Mouse (Mus musculus) gastrocnemius, adult 2 months (tissue): ENCODE results near the gene Capg. TPM values are rescaled to one million over a fixed set of nuclear protein-coding genes. Genes with fewer than 3 reads are reported as not detected.

ENCODE experiments used
- DNase-seq: peaks from one replicate; pipeline ENCODE4 v3.0.0; 2022
- H3K27ac ChIP-seq: fragments of 200-600 bp; 2 replicates; pipeline ENCODE4 v1.8.1; 2022; ENCODE audit warnings: mild to moderate bottlenecking
- H3K4me3 ChIP-seq: fragments of 200-600 bp; 2 replicates; pipeline ENCODE4 v1.8.1; 2022; ENCODE audit warnings: mild to moderate bottlenecking, moderate library complexity
- CTCF ChIP-seq: fragments of 200-600 bp; IDR thresholded peaks from 2 replicates; pipeline ENCODE4 v1.8.1; 2022; ENCODE audit warnings: antibody characterized with exemption, mild to moderate bottlenecking, moderate library complexity
- intact Hi-C: fragments of 180-260 bp; cut with DNase I; formaldehyde crosslinking; loops from one replicate; pipeline ENCODE4 v1.15.1; 2025
- total RNA-seq, 2 experiments: library from RNA; stranded (reverse); gene quantifications; 2 replicates each; pipeline ENCODE4 v1.2.3; 2021

Gene Capg
- total RNA-seq, 2 experiments from 2014 or later: 6.8 to 9.7 TPM

DNA sequence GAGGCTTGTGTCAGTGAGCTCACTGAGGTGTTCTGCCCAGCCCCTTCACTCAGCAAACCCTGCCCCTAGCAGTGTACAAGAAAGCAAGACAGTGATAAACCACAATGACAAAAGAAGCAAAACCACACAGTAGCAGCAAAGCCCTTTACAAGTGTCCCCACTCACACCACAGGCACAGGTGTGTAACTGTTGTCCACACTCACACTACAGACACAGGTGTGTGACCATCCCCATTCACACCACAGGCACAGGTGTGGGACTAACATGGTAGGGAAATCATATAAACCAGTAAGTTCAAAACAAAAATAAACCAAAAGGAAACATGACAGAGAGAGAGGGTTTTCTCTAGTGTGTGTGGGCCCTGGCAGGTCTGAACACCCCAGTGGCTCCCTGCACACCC is 44.1 kb downstream of the Capg start:
- DNase-seq: no peak
- Histone ChIP-seq H3K27ac (no peak overlapping the region), H3K4me3 (no peak overlapping the region)
- intact Hi-C loops: no loop called here
- TF ChIP-seq CTCF: no peak

GRCm38 (mm10) chr6:72590111-72590510 is 45.9 kb downstream of the Capg start:
- intact Hi-C loops: no loop called here
- no peak for TF ChIP-seq CTCF

GRCm38 (mm10) chr6:72593011-72593803 is 49.0 kb downstream of the Capg start:
- intact Hi-C loops: no loop called here
- Histone ChIP-seq H3K4me3 (no peak overlapping the region), H3K27ac (peak overlapping the region; percentile 66)
- no peak for TF ChIP-seq CTCF
- DNase-seq: peak; percentile 70

More at GRCm38 (mm10) chr6:72590111-72590510, 45.9 kb downstream of the Capg start:
- Histone ChIP-seq H3K27ac (no peak overlapping the region), H3K4me3 (no peak overlapping the region)
- no peak for DNase-seq

GRCm38 (mm10) chr6:72593914-72594313 is 49.7 kb downstream of the Capg start:
- intact Hi-C loops: no loop called here
- no peak for TF ChIP-seq CTCF
- DNase-seq: peak; percentile 16
- Histone ChIP-seq H3K4me3 (no peak overlapping the region), H3K27ac (peak overlapping the region; percentile 66)

- H3K4me3 ChIP-seq: peak overlapping the region; percentile 75
- peak; percentile 40 for DNase-seq
- TF ChIP-seq CTCF: no peak
- peak overlapping the region; percentile 91 for H3K27ac ChIP-seq
- intact Hi-C loops: no loop called here
These were observed 53.1 kb downstream of the Capg start for GRCm38 (mm10) chr6:72597083-72597874.

GRCm38 (mm10) chr6:72597956-72598753 is 54.0 kb downstream of the Capg start, which contains the start of the genes Elmod3 and Retsat:
TSS of gene Elmod3 (minus strand) at chr6:72598413.
TSS of gene Retsat (plus strand) at chr6:72598475.
- intact Hi-C loops: no loop called here
- peak within 1 kb of the TSS; percentile 75 for H3K4me3 ChIP-seq
- peak; percentile 95 for DNase-seq
- TF ChIP-seq CTCF: no peak
- peak within 1 kb of the TSS; percentile 91 for H3K27ac ChIP-seq

DNA sequence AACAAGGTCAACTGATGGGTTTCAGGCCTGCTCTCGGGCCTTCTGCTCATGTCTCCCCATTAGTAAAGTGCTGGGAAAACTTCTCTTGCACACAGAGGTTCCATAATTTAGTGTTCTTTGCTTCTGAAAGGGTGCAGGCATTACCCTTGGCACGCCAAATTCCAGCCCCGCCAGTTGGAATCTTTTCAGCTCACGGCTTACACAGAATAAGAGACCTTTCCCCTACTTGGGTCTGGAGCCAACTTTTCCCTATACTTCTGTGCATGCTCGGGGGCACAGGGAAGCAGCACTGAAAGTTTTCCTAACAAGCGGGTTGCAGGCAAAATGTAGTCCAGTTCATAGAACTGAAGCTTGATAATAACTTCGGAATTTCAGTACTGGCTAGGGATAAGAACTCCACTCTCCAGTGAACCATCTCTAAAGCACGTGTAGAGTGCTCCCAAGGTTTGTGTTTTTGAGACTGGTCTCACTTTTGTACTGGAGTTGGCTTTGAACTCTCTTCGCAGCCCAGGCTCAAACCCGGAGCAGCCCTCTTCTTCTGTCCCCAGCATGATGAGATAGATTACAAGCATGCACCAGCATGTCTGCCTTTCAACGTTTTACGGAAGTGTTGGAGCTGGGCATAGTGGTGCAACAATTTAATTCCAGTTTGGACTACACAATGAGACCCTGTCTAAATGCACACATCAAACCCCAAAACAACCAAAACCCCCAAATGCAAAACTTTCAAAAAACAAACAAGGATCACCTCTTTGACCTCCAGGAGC is 54.8 kb downstream of the Capg start:
- intact Hi-C loops: no loop called here
- peak overlapping the region; percentile 75 for H3K4me3 ChIP-seq
- DNase-seq: peak; percentile 67
- TF ChIP-seq CTCF: no peak
- H3K27ac ChIP-seq: peak overlapping the region; percentile 91

DNA sequence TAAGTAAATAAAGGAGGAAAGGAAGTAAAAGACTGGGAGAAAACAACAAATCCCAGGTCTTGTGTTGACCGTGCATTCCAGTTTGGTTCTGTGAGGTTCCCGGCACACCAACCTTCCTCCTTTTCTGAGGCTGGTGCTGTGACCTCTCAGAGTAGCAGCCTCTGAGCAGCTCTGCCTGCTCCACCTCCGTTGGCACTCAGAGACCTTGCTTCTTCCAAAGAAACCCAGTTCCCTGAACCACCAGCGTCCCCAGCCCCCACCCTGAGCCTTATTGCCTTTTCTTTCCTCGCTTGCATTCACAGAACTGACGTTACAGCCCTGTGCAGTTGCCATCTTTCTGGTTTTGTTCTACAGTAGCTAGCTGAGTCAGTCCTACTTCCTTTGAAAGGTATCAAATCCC is 56.0 kb downstream of the Capg start:
- Histone ChIP-seq H3K4me3 (peak overlapping the region; percentile 75), H3K27ac (peak overlapping the region; percentile 91; the same call in 1 of the 2 replicates)
- DNase-seq: no peak
- intact Hi-C loops: no loop called here
- TF ChIP-seq CTCF: no peak

GRCm38 (mm10) chr6:72600771-72601170 is 56.6 kb downstream of the Capg start:
- Histone ChIP-seq H3K4me3 (no peak overlapping the region), H3K27ac (no peak overlapping the region)
- no peak for DNase-seq
- intact Hi-C loops: no loop called here
- TF ChIP-seq CTCF: no peak

GRCm38 (mm10) chr6:72601732-72602131 is 57.5 kb downstream of the Capg start:
- Histone ChIP-seq H3K4me3 (no peak overlapping the region), H3K27ac (peak overlapping the region; percentile 24; the same call in 1 of the 2 replicates)
- peak; percentile 81 for DNase-seq
- TF ChIP-seq CTCF: peak; percentile 93
- intact Hi-C loops: no loop called here

DNA sequence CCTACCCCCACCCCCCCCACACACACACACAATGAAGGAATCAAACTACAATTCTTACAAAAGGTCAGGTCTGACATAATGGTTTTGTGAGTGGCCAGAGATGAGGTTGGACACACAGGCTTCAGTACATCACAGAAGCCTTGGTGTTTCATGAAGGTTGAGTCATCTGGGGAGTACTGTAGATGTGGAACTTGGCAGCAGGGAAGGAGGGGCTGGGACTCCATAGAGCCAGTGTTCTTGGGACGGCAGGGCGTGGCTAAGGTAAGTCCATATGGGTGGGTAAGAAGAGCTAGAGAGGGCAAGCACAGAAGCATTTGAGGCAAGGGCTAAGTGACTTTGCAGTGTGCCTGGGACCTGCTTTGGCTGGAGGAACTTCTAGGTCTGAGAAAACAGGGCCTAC is 59.9 kb downstream of the Capg start:
- intact Hi-C loops: no loop called here
- H3K4me3 ChIP-seq: no peak overlapping the region
- no peak for TF ChIP-seq CTCF
- no peak overlapping the region for H3K27ac ChIP-seq
- DNase-seq: no peak

GRCm38 (mm10) chr6:72607060-72607459 is 62.9 kb downstream of the Capg start:
- no peak for TF ChIP-seq CTCF
- intact Hi-C loops: no loop called here
- DNase-seq: no peak
- no peak overlapping the region for H3K27ac ChIP-seq
- no peak overlapping the region for H3K4me3 ChIP-seq
